Mouse (Mus musculus) heart, embryonic 13.5 days (tissue): Measurements from ENCODE around the gene Ttc30a1. TPM values are rescaled to one million over a fixed set of nuclear protein-coding genes. Genes with fewer than 3 reads are reported as not detected.

ENCODE experiments used
- ATAC-seq: fragments of 200-750 bp; cut with Nextera tagmentation; 2 replicates; pipeline ENCODE4 v1.8.0; 2017; ENCODE audit warnings: moderate TSS enrichment; ENCODE audit not compliant: insufficient number of reproducible peaks, low FRiP score, low TSS enrichment; ENCODE audit errors: extremely low read depth
- H3K27ac ChIP-seq: fragments of 300-500 bp; sonication (generic); replicated peaks from 2 replicates; pipeline ENCODE4 v1.5.1; 2015; ENCODE audit warnings: moderate library complexity, mild to moderate bottlenecking, inconsistent platforms
- H3K27me3 ChIP-seq: fragments of 300-500 bp; sonication (generic); replicated peaks from 2 replicates; pipeline ENCODE4 v1.6.1; 2015; ENCODE audit warnings: mild to moderate bottlenecking, inconsistent platforms
- H3K36me3 ChIP-seq: fragments of 300-500 bp; sonication (generic); 2 replicates; pipeline ENCODE4 v1.6.1; 2015; ENCODE audit warnings: mild to moderate bottlenecking, inconsistent platforms
- H3K4me1 ChIP-seq: fragments of 300-500 bp; sonication (generic); 2 replicates; pipeline ENCODE4 v1.6.1; 2015; ENCODE audit warnings: inconsistent platforms
- H3K4me2 ChIP-seq: fragments of 300-500 bp; sonication (generic); 2 replicates; pipeline ENCODE4 v1.6.1; 2015; ENCODE audit warnings: inconsistent platforms, mild to moderate bottlenecking, moderate library complexity
- H3K4me3 ChIP-seq: fragments of 300-500 bp; sonication (generic); 2 replicates; pipeline ENCODE4 v1.5.1; 2015; ENCODE audit warnings: moderate library complexity, mild to moderate bottlenecking, inconsistent platforms
- H3K9ac ChIP-seq: fragments of 300-500 bp; sonication (generic); 2 replicates; pipeline ENCODE4 v1.6.1; 2015; ENCODE audit warnings: inconsistent platforms, mild to moderate bottlenecking, moderate library complexity
- H3K9me3 ChIP-seq: fragments of 300-500 bp; sonication (generic); 2 replicates; pipeline ENCODE4 v1.6.1; 2016; ENCODE audit warnings: inconsistent platforms
- WGBS: fragments of 180-500 bp; shearing (Covaris S2); methylation state at CpG from one replicate; pipeline ENCODE4 v1.1.7; 2015; ENCODE audit warnings: mixed read lengths; 5-methylcytosine and 5-hydroxymethylcytosine counted together
- polyA plus RNA-seq: library from polyadenylated mRNA; unstranded; fragments of >200 nt; fragmentation: Nextera tagmentation; extraction: Ambion mirVana; gene quantifications from 2 replicates; pipeline ENCODE4 v1.2.1, GENCODE M21; 2015

Gene Ttc30a1
- polyA plus RNA-seq, 1 experiment from 2014 or later, result 5.5 TPM

GRCm38 (mm10) chr2:75929786-75930444, 51.9 kb downstream of the Ttc30a1 start:
- Histone ChIP-seq H3K4me2 (no peak overlapping the region), H3K9ac (no peak overlapping the region)
- 84% methylated on average over 6 of the region's 6 CpGs for WGBS

GRCm38 (mm10) chr2:75929141-75929540, 52.6 kb downstream of the Ttc30a1 start:
- H3K27me3 ChIP-seq, result no peaks in the 10 kb centered on the region
- peaks cover 41% of the 10 kb centered on the region for H3K36me3 ChIP-seq
- H3K4me2 ChIP-seq, result no peak overlapping the region
- no peak overlapping the region for H3K4me3 ChIP-seq
- 88% methylated on average over 2 of the region's 2 CpGs for WGBS
- no peak for ATAC-seq
- no peak overlapping the region for H3K9ac ChIP-seq
- no peaks in the 10 kb centered on the region for H3K9me3 ChIP-seq
- H3K27ac ChIP-seq, result no peak overlapping the region
- peaks cover 15% of the 10 kb centered on the region for H3K4me1 ChIP-seq

More at GRCm38 (mm10) chr2:75929786-75930444, 51.9 kb downstream of the Ttc30a1 start:
- ATAC-seq, result no peak
- no peaks in the 10 kb centered on the region for H3K9me3 ChIP-seq
- peaks cover 41% of the 10 kb centered on the region for H3K36me3 ChIP-seq
- H3K4me3 ChIP-seq, result no peak overlapping the region
- no peak overlapping the region for H3K27ac ChIP-seq
- no peaks in the 10 kb centered on the region for H3K27me3 ChIP-seq
- H3K4me1 ChIP-seq, result peaks cover 22% of the 10 kb centered on the region

Other genes with a start within 250 kb of the Ttc30a1 start
- 22.1 and 24.3 TPM in 2 replicates for gene Agps, start 149.8 kb downstream of the Ttc30a1 start, polyA plus RNA-seq
- 8.6 and 10.6 TPM in 2 replicates for gene Ttc30b, start 43.4 kb downstream of the Ttc30a1 start, polyA plus RNA-seq
- 0.99 and 1.2 TPM in 2 replicates for gene Ttc30a2, start 3.8 kb downstream of the Ttc30a1 start, polyA plus RNA-seq